Mouse (Mus musculus): ENCODE results near the gene Kazn.

Gene Kazn

DNA sequence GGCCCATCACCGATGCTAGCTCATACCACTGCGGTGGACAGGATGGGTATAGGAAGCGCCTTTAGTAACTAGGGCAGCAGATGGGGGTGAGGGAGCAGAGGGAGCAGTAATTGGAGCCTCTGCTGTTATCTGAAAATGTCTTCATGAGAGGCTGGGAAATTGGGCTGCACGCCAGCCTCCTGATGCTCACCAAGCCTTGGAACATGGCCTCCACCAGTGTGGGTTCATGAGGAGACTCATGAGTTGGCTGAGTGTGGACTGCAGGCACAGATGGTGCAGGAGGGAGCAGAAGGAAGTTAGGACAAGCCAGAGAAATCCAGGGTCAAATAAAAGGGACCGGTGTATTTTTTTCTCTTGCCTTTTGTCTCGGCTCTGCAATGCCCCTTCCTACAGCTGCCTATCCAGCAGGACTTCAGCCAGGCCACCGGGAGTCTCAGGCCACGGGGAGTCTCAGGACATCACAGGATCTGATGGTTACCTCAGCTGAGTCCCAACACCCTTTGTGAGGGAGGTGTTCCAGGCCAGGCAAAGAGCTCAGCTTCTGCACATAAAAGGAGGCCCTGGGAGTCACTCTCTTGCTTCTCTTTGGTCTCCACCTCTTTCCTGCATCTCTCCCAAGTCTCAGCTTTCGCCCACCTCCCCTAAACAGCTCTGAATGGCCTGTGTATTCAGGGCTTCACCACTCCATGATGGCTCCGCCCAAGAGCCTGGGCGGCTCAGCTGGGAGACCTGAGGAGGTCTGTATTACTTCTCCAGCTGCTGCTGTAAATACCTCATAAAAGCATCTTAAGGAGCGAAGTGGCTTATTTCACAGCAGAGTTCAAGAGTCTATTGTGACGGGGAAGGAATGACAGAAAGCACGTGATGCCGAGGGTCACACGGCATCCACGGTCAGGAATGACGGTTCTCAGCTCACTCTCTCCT lies 178.5 kb downstream of the Kazn start:
- in situ Hi-C loops (cut with MseI, MboI): no loop called here

DNA sequence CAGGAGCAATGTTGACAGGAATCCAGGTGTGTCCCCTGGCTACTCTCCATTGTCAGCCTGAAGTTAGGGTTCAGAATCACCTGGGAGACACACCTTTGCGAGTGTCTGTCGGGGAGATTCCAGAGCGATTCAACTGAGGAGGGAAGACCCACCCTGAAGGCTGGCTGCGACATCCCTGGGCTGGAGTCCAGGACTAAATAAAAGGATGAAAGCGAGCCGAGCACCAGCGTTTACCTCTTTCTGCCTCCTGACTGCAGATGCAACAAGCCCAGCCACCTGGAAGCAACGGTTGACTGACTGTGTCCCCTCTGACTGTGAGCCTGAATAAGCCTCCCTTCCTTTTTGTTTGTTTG lies 179.4 kb downstream of the Kazn start:
- in situ Hi-C loops (cut with MseI, MboI): no loop called here

DNA sequence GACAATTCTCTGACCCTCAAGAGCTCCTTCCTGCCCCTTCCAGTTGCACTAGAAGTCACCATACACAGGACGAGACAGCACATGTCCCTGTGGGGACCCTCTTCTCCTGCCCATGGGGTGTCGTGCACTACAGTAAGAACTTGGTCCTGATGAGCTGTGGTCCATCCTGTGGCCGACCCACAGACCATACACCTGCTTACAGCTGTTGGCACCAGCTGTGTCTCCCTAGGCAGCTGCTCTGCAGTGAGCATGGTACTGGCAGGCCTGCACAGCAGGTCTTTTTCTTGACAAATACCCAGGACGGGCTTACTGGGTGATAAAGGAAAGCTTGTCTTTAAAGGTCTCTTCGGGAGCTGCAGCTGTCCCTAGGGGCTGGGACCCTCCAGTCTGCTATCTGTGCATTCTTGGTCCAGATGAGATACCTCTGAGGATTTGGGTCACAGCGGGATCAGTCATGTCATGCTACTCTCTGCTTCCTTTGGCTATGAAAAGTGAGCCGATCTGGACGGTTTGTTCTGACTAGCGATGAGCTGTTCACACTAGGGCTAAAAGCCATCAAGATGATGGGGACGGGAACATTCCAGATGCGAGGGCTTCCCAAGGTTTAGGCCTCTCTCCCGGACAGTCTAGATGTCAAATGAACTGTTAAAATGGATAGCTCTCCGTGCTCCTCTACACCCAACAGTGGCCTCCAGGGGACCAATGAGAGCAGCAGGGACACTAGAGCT lies 179.9 kb downstream of the Kazn start:
- in situ Hi-C loops (cut with MseI, MboI): no loop called here

DNA sequence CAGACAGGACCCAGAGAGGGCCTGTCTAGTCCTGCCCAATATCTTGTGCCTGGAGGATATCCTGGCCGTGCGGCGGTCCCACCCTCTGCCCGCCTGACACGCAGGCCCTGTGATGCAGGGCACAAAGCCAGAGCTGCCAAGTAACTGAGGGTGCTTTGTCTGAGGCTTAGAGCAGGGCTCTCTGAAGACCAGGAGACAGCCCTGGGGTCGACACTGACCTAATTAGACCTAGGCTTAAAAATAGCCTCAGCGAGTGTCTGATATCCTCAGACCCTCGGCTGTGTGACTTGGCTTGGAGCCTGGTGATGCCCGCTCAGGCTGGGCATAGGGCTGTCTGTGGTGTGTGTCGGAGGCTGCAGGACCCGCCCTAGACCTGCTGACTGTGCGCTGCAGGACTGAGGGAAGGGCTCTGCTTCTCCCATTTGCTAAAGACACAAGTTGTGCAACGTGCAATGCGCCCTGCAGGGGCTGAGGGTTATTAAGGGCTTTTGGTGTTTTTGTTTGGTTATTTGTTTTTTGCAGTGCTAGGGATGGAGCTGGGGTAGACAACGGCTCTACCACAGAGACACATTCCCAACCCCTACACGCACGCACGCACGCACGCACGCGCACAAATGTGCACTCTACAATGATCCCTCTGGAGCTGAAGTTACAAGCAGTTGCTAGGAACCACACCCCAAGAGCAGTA lies 181.5 kb downstream of the Kazn start:
- in situ Hi-C loops (cut with MseI, MboI): no loop called here

DNA sequence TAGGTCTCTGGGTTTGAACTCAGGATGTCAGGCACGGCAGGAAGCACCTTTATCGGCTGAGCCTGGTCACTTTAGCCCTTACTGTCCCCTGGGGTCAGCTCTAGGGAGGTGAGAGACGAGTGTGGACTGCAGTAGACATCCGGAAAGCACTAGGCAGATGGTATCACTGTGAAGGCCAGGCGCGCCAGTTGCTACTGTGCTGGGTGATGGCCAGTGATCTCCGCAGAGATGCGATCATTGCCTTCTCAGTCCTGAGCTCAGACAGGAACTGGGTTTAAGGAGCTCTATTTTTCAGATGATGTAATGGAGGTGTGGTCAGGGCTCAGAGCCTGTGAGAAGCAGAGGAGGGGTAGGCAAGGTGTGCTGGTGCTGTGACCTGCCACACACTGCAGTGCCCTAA lies 183.6 kb downstream of the Kazn start:
- in situ Hi-C loops (cut with MseI, MboI): no loop called here

DNA sequence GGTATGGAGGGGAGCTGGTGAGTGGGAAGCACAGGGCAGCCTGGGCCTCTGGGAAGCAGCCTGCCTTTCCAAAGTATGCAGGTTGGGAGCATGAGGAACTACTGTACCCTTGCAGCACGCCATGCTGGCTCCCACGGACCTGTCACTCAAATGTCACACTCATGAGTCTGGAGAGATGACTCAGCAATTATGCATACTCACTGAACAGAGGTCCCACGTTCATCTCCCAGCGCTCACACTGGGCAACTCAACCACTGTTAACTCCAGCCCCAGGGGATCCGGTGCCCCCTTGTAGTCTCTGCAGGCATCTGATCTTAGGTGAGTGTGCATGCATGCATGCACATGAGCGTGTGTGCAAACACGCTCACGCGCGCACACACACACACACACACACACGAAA lies 184.6 kb downstream of the Kazn start:
- in situ Hi-C loops (cut with MseI, MboI): no loop called here

DNA sequence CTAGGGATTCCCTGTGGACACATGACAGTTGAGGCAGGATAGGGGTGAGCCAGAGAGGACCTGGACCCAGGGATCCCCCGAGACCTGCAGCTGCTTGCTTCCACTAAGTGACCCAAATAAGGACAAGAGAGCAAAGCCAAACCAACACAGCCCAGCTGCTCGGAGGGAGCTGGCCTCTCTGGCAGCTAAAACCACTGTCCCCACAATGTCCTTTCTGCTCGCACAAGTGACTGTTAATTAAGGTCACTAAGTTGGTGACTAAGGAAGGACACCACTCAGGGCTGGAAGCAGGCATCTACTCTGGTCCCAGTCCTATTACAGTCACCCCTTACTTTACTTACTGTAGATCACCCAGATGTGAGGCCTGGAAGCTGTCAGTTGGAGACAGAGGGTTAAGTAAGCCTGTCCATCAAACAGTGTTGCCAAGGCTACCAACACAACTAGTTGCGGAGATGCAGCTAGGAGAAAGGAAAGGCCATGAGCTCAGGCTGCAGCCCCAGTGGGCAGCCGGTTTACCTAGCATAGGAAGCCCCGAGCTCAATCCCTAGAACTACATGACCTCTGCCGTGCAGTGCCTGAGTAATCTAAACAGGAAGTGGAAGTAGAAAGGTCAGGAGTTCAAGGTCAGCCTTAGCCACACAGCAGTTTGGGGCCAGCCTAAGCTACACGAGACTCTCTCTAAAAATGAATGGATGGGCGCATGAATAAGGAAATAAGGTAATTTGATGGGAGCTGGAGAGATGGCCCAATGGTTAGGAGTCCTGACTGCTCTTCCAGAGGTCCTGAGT lies 185.3 kb downstream of the Kazn start:
- in situ Hi-C loops (cut with MseI, MboI): no loop called here

DNA sequence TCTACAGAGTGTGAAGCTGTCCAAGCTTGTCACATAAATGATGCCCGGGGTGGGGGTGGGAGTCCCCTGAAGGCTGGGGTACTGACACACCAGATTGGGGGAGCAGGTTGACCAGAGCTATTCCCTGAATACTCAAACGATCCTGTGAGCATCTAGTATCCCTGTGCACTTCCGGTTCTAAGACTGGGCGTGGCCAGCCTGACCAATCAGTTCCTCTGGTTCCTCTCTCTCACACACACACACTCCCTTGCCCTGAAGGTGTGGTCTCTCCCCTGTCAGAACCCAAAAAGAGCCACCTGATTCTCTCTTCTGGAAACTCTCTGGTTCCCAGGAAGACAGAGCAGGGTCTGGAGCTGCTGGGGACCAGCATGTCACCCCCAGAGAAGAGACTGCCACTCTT lies 185.9 kb downstream of the Kazn start:
- in situ Hi-C loops (cut with MseI, MboI): no loop called here

DNA sequence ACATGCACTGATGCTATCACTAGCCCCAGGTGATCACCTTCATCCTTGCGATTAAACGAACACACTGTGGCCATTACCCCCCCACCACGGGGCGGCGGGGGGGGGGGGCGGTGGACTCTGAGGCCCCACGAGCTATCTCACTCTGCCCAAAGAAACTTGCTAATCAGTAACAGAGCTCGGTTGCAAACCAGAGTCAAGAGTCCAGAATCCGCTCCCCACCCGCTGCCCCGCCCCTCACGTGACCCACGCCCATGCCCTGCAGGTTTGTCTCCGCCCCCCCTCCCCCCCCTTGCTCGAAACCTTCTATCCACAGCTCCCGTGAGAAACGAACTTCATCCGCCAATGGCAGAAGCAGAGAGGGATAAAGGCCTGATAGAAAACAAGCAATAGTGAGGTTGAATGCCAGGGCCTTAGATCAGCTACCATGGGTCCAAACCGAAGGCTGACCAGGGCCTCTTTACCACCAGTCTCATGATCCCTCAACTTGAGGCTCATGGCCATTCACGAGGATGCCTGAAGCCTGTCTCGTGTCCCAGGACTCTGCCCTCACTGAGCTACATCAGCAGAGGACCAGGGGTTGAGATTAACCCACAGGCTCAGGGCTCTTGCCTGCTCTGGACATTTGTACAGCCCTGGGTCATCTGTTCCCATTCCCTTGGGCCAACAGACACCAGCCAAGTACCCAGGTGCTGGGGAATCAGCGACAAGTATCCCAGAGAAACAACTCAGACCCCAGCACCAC lies 186.6 kb downstream of the Kazn start:
- in situ Hi-C loops (cut with MseI, MboI): no loop called here

Data from mouse trophoblast stem cell (cell line).